Mouse (Mus musculus) skeletal muscle tissue, adult 2 months (tissue): ENCODE results near the gene Ly6g6d.

Experiments
- DNase-seq: peaks from one replicate; pipeline ENCODE4 v3.0.0-alpha.2; 2012; ENCODE audit warnings: low read depth, low spot score

Ly6g6d gene

GRCm38 (mm10) chr17:35068213-35068914, 9.5 kb downstream of the Ly6g6d start:
- no peak for DNase-seq

GRCm38 (mm10) chr17:35066084-35066483, 11.8 kb downstream of the Ly6g6d start, which contains the start of gene Mpig6b:
TSS of gene Mpig6b (minus strand) at chr17:35066184.
- DNase-seq, result no peak

GRCm38 (mm10) chr17:35064951-35065947, 12.6 kb downstream of the Ly6g6d start, which contains the start of gene Ly6g6c:
TSS of gene Ly6g6c (plus strand) at chr17:35065388.
- DNase-seq, result no peak

GRCm38 (mm10) chr17:35064378-35064877, 13.4 kb downstream of the Ly6g6d start:
- no peak for DNase-seq

- no peak for DNase-seq
Observed at GRCm38 (mm10) chr17:35063466-35063865, 14.4 kb downstream of the Ly6g6d start.

GRCm38 (mm10) chr17:35061299-35061698, 16.6 kb downstream of the Ly6g6d start:
- no peak for DNase-seq

GRCm38 (mm10) chr17:35060737-35061297, 17.0 kb downstream of the Ly6g6d start:
- DNase-seq, result no peak

- DNase-seq, result no peak
Observed at GRCm38 (mm10) chr17:35060071-35060470, 17.8 kb downstream of the Ly6g6d start.

- peak; percentile 82 for DNase-seq
Observed at GRCm38 (mm10) chr17:35058911-35059892, 18.7 kb downstream of the Ly6g6d start, which contains the start of gene Ddah2. TSS of gene Ddah2 (plus strand) at chr17:35059035.

- no peak for DNase-seq
Observed at GRCm38 (mm10) chr17:35058316-35058715, 19.5 kb downstream of the Ly6g6d start.

- DNase-seq, result no peak
Observed at GRCm38 (mm10) chr17:35057090-35057489, 20.8 kb downstream of the Ly6g6d start.

- DNase-seq, result no peak
Observed at GRCm38 (mm10) chr17:35055691-35056495, 22.0 kb downstream of the Ly6g6d start.

- no peak for DNase-seq
Observed at GRCm38 (mm10) chr17:35052271-35052798, 25.5 kb downstream of the Ly6g6d start.

GRCm38 (mm10) chr17:35051156-35052086, 26.4 kb downstream of the Ly6g6d start:
- DNase-seq, result peak; percentile 71

GRCm38 (mm10) chr17:35050126-35050750, 27.6 kb downstream of the Ly6g6d start:
- DNase-seq, result peak; percentile 60

- no peak for DNase-seq
Observed at GRCm38 (mm10) chr17:35049561-35050016, 28.3 kb downstream of the Ly6g6d start, which contains the start of gene Clic1. TSS of gene Clic1 (plus strand) at chr17:35049966.

- no peak for DNase-seq
Observed at GRCm38 (mm10) chr17:35048932-35049440, 28.9 kb downstream of the Ly6g6d start.
